Mouse (Mus musculus) lung, adult 2 months (tissue): Measurements from ENCODE around the gene Aldh3a2.

Experiments used
- CTCF ChIP-seq: fragments of 200-500 bp; IDR thresholded peaks from 2 replicates; pipeline ENCODE4 v1.5.1; 2011; ENCODE audit warnings: mild to moderate bottlenecking, low read length, control low read depth; ENCODE audit not compliant: insufficient read depth
- POLR2A ChIP-seq: fragments of 200-500 bp; IDR thresholded peaks from 2 replicates; pipeline ENCODE4 v1.6.1; 2011; ENCODE audit warnings: low read depth, mild to moderate bottlenecking, control low read depth, low read length, borderline replicate concordance; ENCODE audit errors: extremely low read depth

DNA sequence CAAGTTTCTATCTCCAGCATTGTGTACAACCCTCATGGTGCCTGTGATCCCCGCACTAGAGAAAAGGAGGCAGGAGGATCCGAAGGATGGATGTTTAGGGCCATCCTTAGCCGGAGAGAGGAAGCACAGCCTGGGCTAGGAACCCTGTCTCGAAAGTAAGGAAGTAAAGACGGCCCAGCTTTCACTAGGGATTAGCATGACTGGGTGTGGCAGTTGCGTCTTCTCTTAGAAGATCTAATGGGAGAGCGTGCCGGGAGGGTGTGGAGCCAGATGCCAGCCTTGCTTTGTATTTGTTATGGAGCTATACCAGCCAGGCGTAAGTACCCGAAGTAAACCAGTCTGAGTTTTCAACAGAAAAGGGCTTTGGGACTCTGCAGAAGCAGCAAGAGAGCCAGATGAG is 42.4 kb downstream of the Aldh3a2 start:
- TF ChIP-seq POLR2A (no peak), CTCF (no peak)
